Mouse (Mus musculus) C2C12 (cell line): ENCODE measurements around the gene Gk.

Experiments used
- CEBPB ChIP-seq: IDR thresholded peaks from one replicate; pipeline ENCODE4 v1.6.1; 2011; ENCODE audit warnings: low read depth, mild to moderate bottlenecking, control low read depth, moderate library complexity
- CTCF ChIP-seq: IDR thresholded peaks from one replicate; pipeline ENCODE4 v1.5.1; 2011; ENCODE audit not compliant: control insufficient read depth, insufficient read depth, insufficient read length
- FOSL1 ChIP-seq: IDR thresholded peaks from one replicate; pipeline ENCODE4 v1.8.0; 2011; ENCODE audit warnings: mild to moderate bottlenecking, low read length; ENCODE audit not compliant: poor library complexity, insufficient read depth, severe bottlenecking
- MAX ChIP-seq: IDR thresholded peaks from one replicate; pipeline ENCODE4 v1.6.1; 2011; ENCODE audit warnings: mild to moderate bottlenecking, control low read depth
- USF1 ChIP-seq: IDR thresholded peaks from one replicate; pipeline ENCODE4 v1.6.1; 2011; ENCODE audit warnings: low read depth, mild to moderate bottlenecking, control low read depth, moderate library complexity

GRCm38 (mm10) chrX:85733228-85733627, 43.4 kb downstream of the Gk start:
- no peak for TF ChIP-seq CTCF
- TF ChIP-seq FOSL1 = no peak
- no peak for TF ChIP-seq USF1
- TF ChIP-seq CEBPB = no peak
- no peak for TF ChIP-seq MAX
